Mouse (Mus musculus) liver, embryonic 14.5 days (tissue): ENCODE measurements around the gene Dok7. TPM values are rescaled to one million over a fixed set of nuclear protein-coding genes. Genes with fewer than 3 reads are reported as not detected.

Source experiments
- ATAC-seq: fragments of 200-750 bp; cut with Nextera tagmentation; 2 replicates; pipeline ENCODE4 v1.8.0; 2017; ENCODE audit warnings: moderate number of reproducible peaks, mild to moderate bottlenecking, moderate library complexity; ENCODE audit not compliant: insufficient read depth
- DNase-seq, 3 experiments: peaks; one replicate each; pipeline ENCODE4 v3.0.0-alpha.2; 2012 to 2013; ENCODE audit warnings: low read depth in 3 of 3, low spot score in 3 of 3
- H3K27ac ChIP-seq: fragments of 300-500 bp; sonication (generic); 2 replicates; pipeline ENCODE4 v1.5.1; 2014; ENCODE audit warnings: moderate library complexity, mild to moderate bottlenecking, control low read depth, inconsistent platforms
- H3K27me3 ChIP-seq: fragments of 300-500 bp; sonication (generic); 2 replicates; pipeline ENCODE4 v1.6.1; 2014; ENCODE audit warnings: mild to moderate bottlenecking, low read length, moderate library complexity; ENCODE audit not compliant: control insufficient read depth, insufficient read depth
- H3K36me3 ChIP-seq: fragments of 300-500 bp; sonication (generic); replicated peaks from 2 replicates; pipeline ENCODE4 v1.6.1; 2014; ENCODE audit warnings: low read depth; ENCODE audit not compliant: control insufficient read depth, insufficient read depth
- H3K4me1 ChIP-seq, 2 experiments: fragments of 200-500 bp in 1 of 2; fragments of 300-500 bp in 1 of 2; sonication (generic) in 1 of 2; replicated peaks; 2 replicates each; pipeline ENCODE4 v1.6.1; 2012 to 2014; ENCODE audit warnings: antibody characterized with exemption in 1 of 2, inconsistent platforms in 1 of 2, low read length in 1 of 2; ENCODE audit not compliant: control insufficient read depth in 2 of 2, insufficient read depth in 2 of 2
- H3K4me2 ChIP-seq: fragments of 300-500 bp; sonication (generic); 2 replicates; pipeline ENCODE4 v1.6.1; 2014; ENCODE audit warnings: low read depth, mild to moderate bottlenecking, control low read depth, moderate library complexity
- H3K4me3 ChIP-seq, 2 experiments: fragments of 200-500 bp in 1 of 2; fragments of 300-500 bp in 1 of 2; sonication (generic) in 1 of 2; 2 replicates each; pipeline ENCODE4 v1.5.1; 2012 to 2014; ENCODE audit warnings: low read depth in 2 of 2, low read length in 2 of 2, mild to moderate bottlenecking in 2 of 2, control low read depth in 1 of 2, inconsistent platforms in 1 of 2, moderate library complexity in 1 of 2; ENCODE audit not compliant: insufficient read depth in 1 of 2
- H3K9ac ChIP-seq: fragments of 300-500 bp; sonication (generic); replicated peaks from 2 replicates; pipeline ENCODE4 v1.6.1; 2014; ENCODE audit warnings: mild to moderate bottlenecking, control low read depth, moderate library complexity
- H3K9me3 ChIP-seq: fragments of 300-500 bp; sonication (generic); 2 replicates; pipeline ENCODE4 v1.6.1; 2016; ENCODE audit warnings: low read length, mixed read lengths; ENCODE audit not compliant: control insufficient read depth
- CTCF ChIP-seq: IDR thresholded peaks from 2 replicates; pipeline ENCODE4 v1.5.1; 2016; ENCODE audit warnings: antibody characterized with exemption, low read depth, control low read depth
- EP300 ChIP-seq: IDR thresholded peaks from 2 replicates; pipeline ENCODE4 v1.6.1; 2016; ENCODE audit warnings: antibody characterized with exemption, low read depth
- WGBS: fragments of 180-500 bp; shearing (Covaris S2); extraction: QIAGEN DNeasy Blood & Tissue Kit; methylation state at CpG from one replicate; pipeline ENCODE4 v1.1.7; 2014; ENCODE audit not compliant: insufficient replicate concordance; 5-methylcytosine and 5-hydroxymethylcytosine counted together
- microRNA-seq: library from miRNA; unstranded; fragments of <30 nt; microRNA quantifications from one replicate; pipeline ENCODE4, GENCODE M21; 2016
- polyA plus RNA-seq, 2 experiments: library from polyadenylated mRNA; depleted of rRNA in 1 of 2; stranded (reverse) in 1 of 2; unstranded in 1 of 2; fragments of >200 nt; fragmentation: Nextera tagmentation in 1 of 2; extraction: Ambion mirVana in 1 of 2; gene quantifications; 2 replicates each; pipeline versions ENCODE4 v1.2.1 to v1.2.3; 2012 to 2014

Gene Dok7
- polyA plus RNA-seq, 2 experiments: 0.02 to 0.04 TPM

- TF ChIP-seq CTCF (no peak), EP300 (no peak)
- ATAC-seq: no peak
These were observed 75.9 kb downstream of the Dok7 start for GRCm38 (mm10) chr5:35132278-35132980.

GRCm38 (mm10) chr5:35133468-35133867 lies 76.9 kb downstream of the Dok7 start:
- H3K27me3 ChIP-seq: no peaks in the 10 kb centered on the region
- DNase-seq: no peak
- no peak overlapping the region for H3K9ac ChIP-seq
- no peaks in the 10 kb centered on the region; a peak in 1 of 4 replicates for H3K4me1 ChIP-seq
- no peaks in the 10 kb centered on the region for H3K9me3 ChIP-seq
- no peaks in the 10 kb centered on the region for H3K36me3 ChIP-seq
- 69% methylated on average over 4 of the region's 4 CpGs for WGBS
- H3K4me2 ChIP-seq: no peak overlapping the region
- H3K27ac ChIP-seq: no peak overlapping the region
- no peak for ATAC-seq
- TF ChIP-seq CTCF: no peak
- no peak for TF ChIP-seq EP300
- H3K4me3 ChIP-seq: no peak overlapping the region

More at GRCm38 (mm10) chr5:35132278-35132980, 75.9 kb downstream of the Dok7 start:
- H3K27ac ChIP-seq: no peak overlapping the region
- no peak overlapping the region for H3K4me3 ChIP-seq
- no peaks in the 10 kb centered on the region for H3K9me3 ChIP-seq
- no peaks in the 10 kb centered on the region; a peak in 1 of 4 replicates for H3K4me1 ChIP-seq
- H3K4me2 ChIP-seq: no peak overlapping the region
- no peak for DNase-seq
- H3K9ac ChIP-seq: no peak overlapping the region
- no peaks in the 10 kb centered on the region for H3K27me3 ChIP-seq
- H3K36me3 ChIP-seq: no peaks in the 10 kb centered on the region
- 71% methylated on average over 9 of the region's 9 CpGs for WGBS

- H3K4me3 ChIP-seq: no peak overlapping the region
- no peak overlapping the region for H3K9ac ChIP-seq
- TF ChIP-seq CTCF (no peak), EP300 (no peak)
- H3K36me3 ChIP-seq: no peaks in the 10 kb centered on the region
- WGBS: 53% methylated on average over 3 of the region's 3 CpGs
- ATAC-seq: no peak
- no peak overlapping the region for H3K27ac ChIP-seq
- H3K4me2 ChIP-seq: no peak overlapping the region
- no peak for DNase-seq
- no peaks in the 10 kb centered on the region for H3K9me3 ChIP-seq
- H3K27me3 ChIP-seq: no peaks in the 10 kb centered on the region
- no peaks in the 10 kb centered on the region; a peak in 1 of 4 replicates for H3K4me1 ChIP-seq
These were observed 77.7 kb downstream of the Dok7 start for GRCm38 (mm10) chr5:35134286-35134685.

GRCm38 (mm10) chr5:35135903-35136302 lies 79.3 kb downstream of the Dok7 start:
- no peaks in the 10 kb centered on the region for H3K9me3 ChIP-seq
- no peaks in the 10 kb centered on the region for H3K27me3 ChIP-seq
- H3K4me1 ChIP-seq: no peaks in the 10 kb centered on the region; a peak in 1 of 4 replicates
- DNase-seq (no peak), ATAC-seq (no peak)
- H3K27ac ChIP-seq: no peak overlapping the region
- WGBS: 51% methylated on average over 5 of the region's 5 CpGs
- TF ChIP-seq CTCF (no peak), EP300 (no peak)
- no peaks in the 10 kb centered on the region for H3K36me3 ChIP-seq
- no peak overlapping the region; the same call in 1 of the 2 replicates for H3K9ac ChIP-seq
- no peak overlapping the region for H3K4me3 ChIP-seq
- H3K4me2 ChIP-seq: no peak overlapping the region

Small RNA genes within 50 kb of the gene (microRNA-seq; reads per million reads assigned to microRNA genes)
- gene Mir3097: 4.6 reads per million, percentile 4 among the genes with 10 or more reads in this experiment

Other genes starting within 250 kb of the Dok7 start
- 0.90 and 1.2 TPM in 2 replicates for gene Msantd1, start 148.8 kb upstream of the Dok7 start, polyA plus RNA-seq (2012; rRNA removed)
- gene Msantd1, start 148.8 kb upstream of the Dok7 start, polyA plus RNA-seq (2014; fragmentation: Nextera tagmentation; extraction: Ambion mirVana): 0.17 and 0.27 TPM in 2 replicates
- 18.7 and 21.7 TPM in 2 replicates for gene Rgs12, start 107.3 kb upstream of the Dok7 start, polyA plus RNA-seq (2012; rRNA removed)
- 17.1 and 20.4 TPM in 2 replicates for gene Rgs12, start 107.3 kb upstream of the Dok7 start, polyA plus RNA-seq (2014; fragmentation: Nextera tagmentation; extraction: Ambion mirVana)
- gene Hgfac, start 15.3 kb upstream of the Dok7 start, polyA plus RNA-seq (2012; rRNA removed): 92.3 and 97.9 TPM in 2 replicates
- gene Hgfac, start 15.3 kb upstream of the Dok7 start, polyA plus RNA-seq (2014; fragmentation: Nextera tagmentation; extraction: Ambion mirVana): 52.8 and 60.0 TPM in 2 replicates
- gene Lrpap1, start 49.0 kb downstream of the Dok7 start, polyA plus RNA-seq (2012; rRNA removed): 17.7 and 22.7 TPM in 2 replicates
- 72.6 and 80.2 TPM in 2 replicates for gene Lrpap1, start 49.0 kb downstream of the Dok7 start, polyA plus RNA-seq (2014; fragmentation: Nextera tagmentation; extraction: Ambion mirVana)
- gene Adra2c, start 221.6 kb downstream of the Dok7 start, polyA plus RNA-seq (2012; rRNA removed): 0.02 TPM in 1 of 2 replicates, not detected in the other
- not detected in 2 replicates for gene Adra2c, start 221.6 kb downstream of the Dok7 start, polyA plus RNA-seq (2014; fragmentation: Nextera tagmentation; extraction: Ambion mirVana)